Mouse (Mus musculus) left cerebral cortex, adult 8-10 months (tissue): Measurements from ENCODE around the gene Mkrn1. TPM values are rescaled to one million over a fixed set of nuclear protein-coding genes. Genes with fewer than 3 reads are reported as not detected.
"Not testable (repeated sequence)": the region's sequence is repeated elsewhere in the genome, so short reads cannot be mapped to it uniquely, and the experiment has no call there.

ENCODE experiments used
- DNase-seq, 2 experiments: peaks; one replicate each; pipeline ENCODE4 v3.0.0; 2022; ENCODE audit warnings: low spot score in 2 of 2
- total RNA-seq, 4 experiments: library from RNA; stranded (reverse); gene quantifications; 2 replicates each; pipeline ENCODE4 v1.2.4; 2022

The Mkrn1 gene
- total RNA-seq, 4 experiments from 2014 or later = 124 to 132 (median 125) TPM

GRCm38 (mm10) chr6:39380276-39380675 is 40.0 kb downstream of the Mkrn1 start:
- DNase-seq = no peak

GRCm38 (mm10) chr6:39379749-39380148 is 40.5 kb downstream of the Mkrn1 start:
- DNase-seq = no peak

- DNase-seq = no peak
Observed at GRCm38 (mm10) chr6:39379224-39379623, 41.0 kb downstream of the Mkrn1 start.

- not testable (repeated sequence) for DNase-seq
Observed at GRCm38 (mm10) chr6:39378161-39378835, 42.0 kb downstream of the Mkrn1 start.

- DNase-seq = peak; percentile 74 to 88
Observed at GRCm38 (mm10) chr6:39377311-39377827, 42.9 kb downstream of the Mkrn1 start, which contains the start of gene Slc37a3. Slc37a3 (minus strand) TSS chr6:39377675.

- DNase-seq = no peak
Observed at GRCm38 (mm10) chr6:39376775-39377174, 43.5 kb downstream of the Mkrn1 start.

GRCm38 (mm10) chr6:39373301-39373955 is 46.8 kb downstream of the Mkrn1 start:
- no peak for DNase-seq

GRCm38 (mm10) chr6:39372727-39373126 is 47.5 kb downstream of the Mkrn1 start:
- DNase-seq = no peak

GRCm38 (mm10) chr6:39372042-39372441 is 48.2 kb downstream of the Mkrn1 start:
- DNase-seq = no peak

- no peak for DNase-seq
Observed at GRCm38 (mm10) chr6:39369631-39370030, 50.6 kb downstream of the Mkrn1 start.

GRCm38 (mm10) chr6:39362684-39363083 is 57.6 kb downstream of the Mkrn1 start:
- DNase-seq = no peak

- DNase-seq = not testable (repeated sequence)
Observed at GRCm38 (mm10) chr6:39359207-39359606, 61.1 kb downstream of the Mkrn1 start.

GRCm38 (mm10) chr6:39348946-39349345 is 71.3 kb downstream of the Mkrn1 start:
- no peak for DNase-seq

GRCm38 (mm10) chr6:39347880-39348814 is 72.1 kb downstream of the Mkrn1 start:
- no peak for DNase-seq

Other genes with a start within 250 kb of the Mkrn1 start
- gene Kdm7a, start 213.7 kb downstream of the Mkrn1 start, total RNA-seq = 10 to 100 TPM; 28.1 to 37.5 (median 29.3) TPM
- 10 to 100 TPM; 56.9 to 64.9 (median 58.8) TPM for gene Slc37a3, start 42.8 kb downstream of the Mkrn1 start, total RNA-seq
- gene Rab19, start 39.3 kb downstream of the Mkrn1 start, total RNA-seq = under 1 TPM in 3 of 4 experiments, not detected in 1; 0.24 to 0.34 (median 0.33) TPM
- gene Dennd2a, start 137.4 kb upstream of the Mkrn1 start, total RNA-seq = 10 to 100 TPM; 22.0 to 27.0 (median 23.4) TPM
- 10 to 100 TPM; 24.4 to 35.5 (median 31.8) TPM for gene Adck2, start 153.4 kb upstream of the Mkrn1 start, total RNA-seq
- 1 to 10 TPM in 1 of 4 experiments, not detected in 3; 1.1 TPM for gene Gm42420, start 165.3 kb upstream of the Mkrn1 start, total RNA-seq
- 100 to 1,000 TPM; 148 to 171 (median 155) TPM for gene Ndufb2, start 172.1 kb upstream of the Mkrn1 start, total RNA-seq